Mouse (Mus musculus): Measurements from ENCODE around the gene Vmn2r89. TPM values are rescaled to one million over a fixed set of nuclear protein-coding genes. Genes with fewer than 3 reads are reported as not detected.

Vmn2r89 gene
- total RNA-seq, 1 experiment from 2014 or later = not detected

Other genes starting within 250 kb of the Vmn2r89 start
- not detected in 3 replicates for gene Ear14, start 248.5 kb upstream of the Vmn2r89 start, total RNA-seq (2017)
- not detected in 3 replicates for gene Rnase2a, start 195.7 kb upstream of the Vmn2r89 start, total RNA-seq (2017)
- gene Gm7247, start 90.1 kb upstream of the Vmn2r89 start, total RNA-seq (2017) = not detected in 3 replicates
- not detected in 3 replicates for gene Vmn2r88, start 41.0 kb upstream of the Vmn2r89 start, total RNA-seq (2017)
- gene Gm5622, start 100.9 kb downstream of the Vmn2r89 start, total RNA-seq (2017) = not detected in 3 replicates
- not detected in 3 replicates for gene Gm17175, start 122.2 kb downstream of the Vmn2r89 start, total RNA-seq (2017)
- not detected in 3 replicates for gene Gm17174, start 140.3 kb downstream of the Vmn2r89 start, total RNA-seq (2017)
- gene Gm17078, start 159.5 kb downstream of the Vmn2r89 start, total RNA-seq (2017) = not detected in 3 replicates
- gene Gm4181, start 183.8 kb downstream of the Vmn2r89 start, total RNA-seq (2017) = not detected in 3 replicates
- not detected in 3 replicates for gene Gm17079, start 243.6 kb downstream of the Vmn2r89 start, total RNA-seq (2017)